Mouse (Mus musculus) cortical plate, adult 2 months (tissue): ENCODE measurements around the gene Ptdss2.

Source experiments
- CTCF ChIP-seq: fragments of 200-500 bp; IDR thresholded peaks from 2 replicates; pipeline ENCODE4 v1.5.1; 2011; ENCODE audit warnings: mild to moderate bottlenecking, control low read depth, low read length; ENCODE audit not compliant: insufficient read depth; ENCODE audit errors: extremely low read depth
- POLR2A ChIP-seq: fragments of 200-500 bp; IDR thresholded peaks from 2 replicates; pipeline ENCODE4 v1.6.1; 2011; ENCODE audit warnings: mild to moderate bottlenecking, low read length, control low read depth; ENCODE audit not compliant: insufficient read depth; ENCODE audit errors: extremely low read depth

DNA sequence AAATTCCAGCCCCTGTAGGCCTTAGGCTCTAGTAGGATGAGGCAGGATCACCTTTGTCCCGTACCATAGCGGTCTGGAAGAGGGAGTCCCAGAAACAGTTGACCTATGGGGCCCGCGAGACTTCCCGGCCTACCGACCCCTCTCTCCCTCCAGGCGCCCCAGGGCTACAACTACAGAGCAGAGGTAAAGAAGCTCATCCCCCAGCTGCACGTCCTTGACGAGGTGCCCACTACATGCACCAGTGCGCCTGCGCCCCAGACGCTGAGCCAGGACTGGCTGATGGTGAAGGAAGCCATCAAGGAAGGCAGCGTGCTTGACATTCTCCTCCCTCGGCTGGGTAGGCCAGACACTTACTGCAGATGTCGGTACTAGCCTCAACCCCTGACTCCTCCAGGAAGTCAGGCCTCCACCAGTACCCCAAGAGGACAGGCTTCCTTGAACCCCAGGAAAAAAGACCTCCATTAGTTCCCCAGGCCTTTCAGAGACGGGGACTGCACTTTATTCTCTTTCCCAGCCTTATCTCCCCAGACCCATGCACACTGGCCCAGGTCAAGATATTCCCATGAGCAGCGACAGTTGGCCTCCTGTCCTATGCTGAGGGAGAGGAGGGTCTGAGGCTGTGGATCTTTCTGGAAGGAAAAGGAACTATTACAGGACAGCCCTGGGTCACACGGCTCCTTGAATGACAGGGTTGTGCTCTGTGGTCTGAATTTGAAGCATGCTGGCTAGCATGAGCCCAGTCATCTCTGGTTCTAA, 84.2 kb downstream of the Ptdss2 start:
- TF ChIP-seq CTCF (no peak), POLR2A (no peak)
